Mouse (Mus musculus): ENCODE data around the gene Mapk8ip1.

GRCm38 (mm10) chr2:92347191-92347590 is 53.9 kb downstream of the Mapk8ip1 start:
- TF ChIP-seq CTCF (IDR thresholded peaks at IDR 0.05; ENCODE audit: low read depth, low read length) (no peak), POLR2A (IDR thresholded peaks at IDR 0.05; ENCODE audit: extremely low read depth, insufficient read depth, low read length) (no peak)
